Mouse (Mus musculus): ENCODE results near the gene Lrmda. TPM values are rescaled to one million over a fixed set of nuclear protein-coding genes. Genes with fewer than 3 reads are reported as not detected.
A peak's percentile ranks its signal among the peaks of the same experiment; 100 is the strongest.

The Lrmda gene
- total and polyA plus RNA-seq, 2 experiments from 2014 or later: 0.38 to 0.82 TPM

GRCm38 (mm10) chr14:22609261-22610245 lies 590.0 kb downstream of the Lrmda start:
- Histone ChIP-seq H3K9me3 (replicated peaks; ENCODE audit: control insufficient read depth, low read length) (no peaks in the 10 kb centered on the region), H3K27me3 (ENCODE audit: control insufficient read depth, insufficient read depth, low read length) (no peaks in the 10 kb centered on the region), H3K4me1 (ENCODE audit: control insufficient read depth, insufficient read depth) (0 out of 2 replicates have a peak, but pooled peaks cover 4% of the 10 kb centered on the region), H3K4me2 (ENCODE audit: low read depth, low read length) (no peak overlapping the region), H3K4me3 (ENCODE audit: low read depth, low read length) (no peak overlapping the region), H3K36me3 (replicated peaks; ENCODE audit: control insufficient read depth, insufficient read depth, low read length) (no peaks in the 10 kb centered on the region), H3K9ac (replicated peaks; ENCODE audit: low read depth, low read length) (no peak overlapping the region), H3K27ac (ENCODE audit: low read depth) (no peak overlapping the region)
- TF ChIP-seq CTCF (IDR thresholded peaks at IDR 0.05; ENCODE audit: low read depth): no peak
- no peak for TF ChIP-seq EP300 (IDR thresholded peaks at IDR 0.05; ENCODE audit: low read depth)
- ATAC-seq (ENCODE audit: insufficient read depth, low read depth) (peak; percentile 41; the same call in 1 of the 2 replicates), DNase-seq (ENCODE audit: low spot score) (peak; percentile 24)
- WGBS: 64% methylated on average over 13 of the region's 13 CpGs

- ATAC-seq (ENCODE audit: insufficient read depth, low read depth): no peak
Observed at GRCm38 (mm10) chr14:22611011-22611410, 591.5 kb downstream of the Lrmda start.

GRCm38 (mm10) chr14:22620191-22620590 lies 600.7 kb downstream of the Lrmda start:
- TF ChIP-seq EP300 (IDR thresholded peaks at IDR 0.05; ENCODE audit: low read depth): no peak
- no peak for TF ChIP-seq CTCF (IDR thresholded peaks at IDR 0.05; ENCODE audit: low read depth)

More at GRCm38 (mm10) chr14:22611011-22611410, 591.5 kb downstream of the Lrmda start:
- Histone ChIP-seq H3K27ac (ENCODE audit: low read depth) (no peak overlapping the region), H3K36me3 (replicated peaks; ENCODE audit: control insufficient read depth, insufficient read depth, low read length) (no peaks in the 10 kb centered on the region), H3K4me2 (ENCODE audit: low read depth, low read length) (no peak overlapping the region), H3K4me3 (ENCODE audit: low read depth, low read length) (no peak overlapping the region), H3K4me1 (ENCODE audit: control insufficient read depth, insufficient read depth) (0 out of 2 replicates have a peak, but pooled peaks cover 4% of the 10 kb centered on the region), H3K9me3 (replicated peaks; ENCODE audit: control insufficient read depth, low read length) (no peaks in the 10 kb centered on the region), H3K27me3 (ENCODE audit: control insufficient read depth, insufficient read depth, low read length) (no peaks in the 10 kb centered on the region), H3K9ac (replicated peaks; ENCODE audit: low read depth, low read length) (no peak overlapping the region)
- DNase-seq (ENCODE audit: low spot score): no peak
- WGBS: 76% methylated on average over 3 of the region's 3 CpGs
- TF ChIP-seq EP300 (IDR thresholded peaks at IDR 0.05; ENCODE audit: low read depth) (no peak), CTCF (IDR thresholded peaks at IDR 0.05; ENCODE audit: low read depth) (no peak)

GRCm38 (mm10) chr14:22621941-22622340 lies 602.4 kb downstream of the Lrmda start:
- DNase-seq (ENCODE audit: low spot score): no peak
- no peak overlapping the region for H3K27ac ChIP-seq (ENCODE audit: low read depth)
- H3K4me2 ChIP-seq (ENCODE audit: low read depth, low read length): no peak overlapping the region
- TF ChIP-seq CTCF (IDR thresholded peaks at IDR 0.05; ENCODE audit: low read depth): no peak
- WGBS: 97% methylated on average over 3 of the region's 3 CpGs
- no peaks in the 10 kb centered on the region for H3K27me3 ChIP-seq (ENCODE audit: control insufficient read depth, insufficient read depth, low read length)
- no peaks in the 10 kb centered on the region for H3K4me1 ChIP-seq (ENCODE audit: control insufficient read depth, insufficient read depth)
- no peak overlapping the region for H3K9ac ChIP-seq (replicated peaks; ENCODE audit: low read depth, low read length)
- H3K36me3 ChIP-seq (replicated peaks; ENCODE audit: control insufficient read depth, insufficient read depth, low read length): no peaks in the 10 kb centered on the region
- H3K9me3 ChIP-seq (replicated peaks; ENCODE audit: control insufficient read depth, low read length): no peaks in the 10 kb centered on the region
- no peak overlapping the region for H3K4me3 ChIP-seq (ENCODE audit: low read depth, low read length)
- ATAC-seq (ENCODE audit: insufficient read depth, low read depth): no peak

More at GRCm38 (mm10) chr14:22620191-22620590, 600.7 kb downstream of the Lrmda start:
- no peak overlapping the region for H3K4me3 ChIP-seq (ENCODE audit: low read depth, low read length)
- DNase-seq (ENCODE audit: low spot score): no peak
- H3K4me2 ChIP-seq (ENCODE audit: low read depth, low read length): no peak overlapping the region
- no peak overlapping the region for H3K27ac ChIP-seq (ENCODE audit: low read depth)
- no peaks in the 10 kb centered on the region for H3K4me1 ChIP-seq (ENCODE audit: control insufficient read depth, insufficient read depth)
- H3K36me3 ChIP-seq (replicated peaks; ENCODE audit: control insufficient read depth, insufficient read depth, low read length): no peaks in the 10 kb centered on the region
- H3K9ac ChIP-seq (replicated peaks; ENCODE audit: low read depth, low read length): no peak overlapping the region
- ATAC-seq (ENCODE audit: insufficient read depth, low read depth): no peak
- H3K9me3 ChIP-seq (replicated peaks; ENCODE audit: control insufficient read depth, low read length): no peaks in the 10 kb centered on the region
- no peaks in the 10 kb centered on the region for H3K27me3 ChIP-seq (ENCODE audit: control insufficient read depth, insufficient read depth, low read length)

GRCm38 (mm10) chr14:22627105-22627829 lies 607.8 kb downstream of the Lrmda start:
- H3K4me1 ChIP-seq (ENCODE audit: control insufficient read depth, insufficient read depth): no peaks in the 10 kb centered on the region
- no peak for ATAC-seq (ENCODE audit: insufficient read depth, low read depth)
- no peak overlapping the region for H3K9ac ChIP-seq (replicated peaks; ENCODE audit: low read depth, low read length)
- 65% methylated on average over 8 of the region's 8 CpGs for WGBS
- H3K4me2 ChIP-seq (ENCODE audit: low read depth, low read length): no peak overlapping the region
- H3K36me3 ChIP-seq (replicated peaks; ENCODE audit: control insufficient read depth, insufficient read depth, low read length): no peaks in the 10 kb centered on the region
- no peaks in the 10 kb centered on the region for H3K9me3 ChIP-seq (replicated peaks; ENCODE audit: control insufficient read depth, low read length)
- H3K27me3 ChIP-seq (ENCODE audit: control insufficient read depth, insufficient read depth, low read length): no peaks in the 10 kb centered on the region
- TF ChIP-seq EP300 (IDR thresholded peaks at IDR 0.05; ENCODE audit: low read depth) (no peak), CTCF (IDR thresholded peaks at IDR 0.05; ENCODE audit: low read depth) (no peak)
- H3K27ac ChIP-seq (ENCODE audit: low read depth): no peak overlapping the region
- no peak overlapping the region for H3K4me3 ChIP-seq (ENCODE audit: low read depth, low read length)
- DNase-seq (ENCODE audit: low spot score): no peak

Measured in heart, postnatal 0 days (tissue).